Mouse (Mus musculus): Measurements from ENCODE around the gene Fgd3. TPM values are rescaled to one million over a fixed set of nuclear protein-coding genes. Genes with fewer than 3 reads are reported as not detected.

Fgd3 gene
- polyA plus RNA-seq, 1 experiment from 2014 or later = 14.8 TPM

- 10% methylated on average over 3 of the region's 3 CpGs for WGBS (ENCODE audit: missing documents)
- Histone ChIP-seq H3K4me3 (ENCODE audit: inconsistent target) (peak overlapping the region; percentile 85), H3K36me3 (ENCODE audit: inconsistent target) (no peaks in the 10 kb centered on the region), H3K27ac (peak overlapping the region; percentile 98), H3K79me2 (ENCODE audit: inconsistent target) (peaks cover 61% of the 10 kb centered on the region)
Observed at GRCm38 (mm10) chr13:49214454-49214853, 105.7 kb downstream of the Fgd3 start.

- WGBS (ENCODE audit: missing documents) = 10% methylated on average over 4 of the region's 4 CpGs
- H3K79me2 ChIP-seq (ENCODE audit: inconsistent target) = peaks cover 70% of the 10 kb centered on the region
- H3K36me3 ChIP-seq (ENCODE audit: inconsistent target) = no peaks in the 10 kb centered on the region
- peak overlapping the region; percentile 85 for H3K4me3 ChIP-seq (ENCODE audit: inconsistent target)
- peak overlapping the region; percentile 98 for H3K27ac ChIP-seq
Observed at GRCm38 (mm10) chr13:49213531-49213932, 106.6 kb downstream of the Fgd3 start.

- H3K4me3 ChIP-seq (ENCODE audit: inconsistent target) = peak overlapping the region; percentile 85
- H3K79me2 ChIP-seq (ENCODE audit: inconsistent target) = peaks cover 77% of the 10 kb centered on the region
- peak overlapping the region; percentile 98 for H3K27ac ChIP-seq
- WGBS (ENCODE audit: missing documents) = 85% methylated on average over 4 of the region's 4 CpGs
- peaks cover 3% of the 10 kb centered on the region for H3K36me3 ChIP-seq (ENCODE audit: inconsistent target)
Observed at GRCm38 (mm10) chr13:49212711-49213500, 107.2 kb downstream of the Fgd3 start.

Other genes with a start within 250 kb of the Fgd3 start
- gene Wnk2, start 172.3 kb downstream of the Fgd3 start, polyA plus RNA-seq (2018) = not detected in 3 replicates
- 275 to 508 TPM (median 332 TPM) in 3 replicates for gene Ninj1, start 132.8 kb downstream of the Fgd3 start, polyA plus RNA-seq (2018)
- gene Card19, start 104.3 kb downstream of the Fgd3 start, polyA plus RNA-seq (2018) = 133 to 174 TPM (median 144 TPM) in 3 replicates
- 17.9 to 41.2 TPM (median 39.0 TPM) in 3 replicates for gene Susd3, start 71.6 kb downstream of the Fgd3 start, polyA plus RNA-seq (2018)
- 24.3 to 34.5 TPM (median 30.4 TPM) in 3 replicates for gene Bicd2, start 21.3 kb upstream of the Fgd3 start, polyA plus RNA-seq (2018)
- gene Ippk, start 100.9 kb upstream of the Fgd3 start, polyA plus RNA-seq (2018) = 3.2 to 6.3 TPM (median 3.4 TPM) in 3 replicates
- gene Tes3-ps, start 173.0 kb upstream of the Fgd3 start, polyA plus RNA-seq (2018) = 0.27 to 0.37 TPM (median 0.32 TPM) in 3 replicates
- gene Ecm2, start 184.5 kb upstream of the Fgd3 start, polyA plus RNA-seq (2018) = not detected in 3 replicates
- not detected in 3 replicates for gene Aspn, start 224.1 kb upstream of the Fgd3 start, polyA plus RNA-seq (2018)

Measured in macrophage (primary cell).